Comparison of ENCODE assay signal across 23 mouse cellular contexts in the genomic region with DNA sequence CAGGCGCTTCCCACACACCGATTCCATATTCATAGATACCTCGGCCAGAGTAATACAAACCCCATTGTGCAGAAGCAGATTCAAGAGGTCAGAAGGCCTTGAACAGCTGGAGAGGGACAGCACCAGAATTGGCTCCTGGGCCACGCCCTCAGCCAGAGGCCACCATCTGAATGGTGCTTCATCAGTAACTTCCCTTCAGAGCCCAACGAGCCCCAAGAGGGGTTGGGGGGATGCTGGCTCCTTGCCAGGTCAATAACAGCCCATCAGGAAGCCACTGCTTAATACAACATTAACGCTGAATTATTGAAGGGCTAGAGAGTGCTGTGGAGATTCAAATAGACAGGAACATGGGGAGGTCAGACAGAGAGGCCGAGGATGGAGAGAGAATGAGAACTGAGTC.
DNase-seq lines count a peak whose midpoint lies in the region; ATAC-seq lines count a peak whose summit lies in the region.
"Had no signal": no experiment of that assay in that cellular context is flagged by ENCODE, and none has a peak within 500 bp of the region (broad histone marks: within the 10 kb centered on the region; RNA-seq: fewer than 3 reads in every experiment).

No protein-coding gene starts in this region.

- H3K9me3 ChIP-seq in kidney, embryonic 16.5 days (ENCODE audit: low read length): no peaks in the 10 kb centered on the region
- no peaks in the 10 kb centered on the region for H3K9me3 ChIP-seq in midbrain, embryonic 14.5 days (ENCODE audit: control insufficient read depth, low read length)
- no peaks in the 10 kb centered on the region for H3K9me3 ChIP-seq in midbrain, embryonic 16.5 days (replicated peaks; ENCODE audit: control insufficient read depth, low read length, poor library complexity, severe bottlenecking)
- H3K9me3 ChIP-seq: embryonic facial prominence, embryonic 13.5 days; forebrain, embryonic 12.5 days; hindbrain, embryonic 12.5 days; hindbrain, embryonic 15.5 days had no signal

- H3K36me3 ChIP-seq in kidney, embryonic 16.5 days (ENCODE audit: insufficient read depth, low read length): no peaks in the 10 kb centered on the region
- H3K36me3 ChIP-seq in midbrain, embryonic 14.5 days (ENCODE audit: control insufficient read depth, insufficient read depth, low read length): no peaks in the 10 kb centered on the region
- H3K36me3 ChIP-seq in midbrain, embryonic 16.5 days (ENCODE audit: control insufficient read depth, insufficient read depth, low read length): no peaks in the 10 kb centered on the region
- H3K36me3 ChIP-seq: embryonic facial prominence, embryonic 13.5 days; forebrain, embryonic 12.5 days; hindbrain, embryonic 12.5 days; hindbrain, embryonic 15.5 days had no signal

- 51% methylated on average over 7 of the region's 7 CpGs for WGBS in kidney, embryonic 16.5 days
- 47% methylated on average over 7 of the region's 7 CpGs for WGBS in midbrain, embryonic 14.5 days
- 46% methylated on average over 7 of the region's 7 CpGs for WGBS in midbrain, embryonic 16.5 days

- no peak overlapping the region for H3K9ac ChIP-seq in kidney, embryonic 16.5 days (replicated peaks; ENCODE audit: low read length)
- no peak overlapping the region for H3K9ac ChIP-seq in midbrain, embryonic 14.5 days (replicated peaks; ENCODE audit: low read length)
- H3K9ac ChIP-seq in midbrain, embryonic 16.5 days (ENCODE audit: low read depth, low read length): no peak overlapping the region
- H3K9ac ChIP-seq: embryonic facial prominence, embryonic 13.5 days; forebrain, embryonic 12.5 days; hindbrain, embryonic 12.5 days; hindbrain, embryonic 15.5 days had no signal

- H3K4me1 ChIP-seq in kidney, embryonic 16.5 days (ENCODE audit: insufficient read depth, low read length): peaks cover 15% of the 10 kb centered on the region; the same call in 1 of the 2 replicates
- H3K4me1 ChIP-seq in midbrain, embryonic 14.5 days (ENCODE audit: control insufficient read depth, insufficient read depth, low read length): peaks cover 11% of the 10 kb centered on the region
- H3K4me1 ChIP-seq in midbrain, embryonic 16.5 days (ENCODE audit: control insufficient read depth, insufficient read depth, low read length): peaks cover 6% of the 10 kb centered on the region

- H3K27me3 ChIP-seq in kidney, embryonic 16.5 days (ENCODE audit: insufficient read depth, low read length): peaks cover 8% of the 10 kb centered on the region
- no peaks in the 10 kb centered on the region for H3K27me3 ChIP-seq in midbrain, embryonic 14.5 days (ENCODE audit: control insufficient read depth, insufficient read depth, low read length)
- no peaks in the 10 kb centered on the region; the same call in 1 of the 2 replicates for H3K27me3 ChIP-seq in midbrain, embryonic 16.5 days (ENCODE audit: control insufficient read depth, insufficient read depth, low read depth, low read length)
- H3K27me3 ChIP-seq: embryonic facial prominence, embryonic 13.5 days; hindbrain, embryonic 12.5 days; hindbrain, embryonic 15.5 days had no signal

- H3K4me2 ChIP-seq in kidney, embryonic 16.5 days (replicated peaks; ENCODE audit: low read depth, low read length): no peak overlapping the region
- H3K4me2 ChIP-seq in midbrain, embryonic 14.5 days (ENCODE audit: low read length): no peak overlapping the region
- no peak overlapping the region for H3K4me2 ChIP-seq in midbrain, embryonic 16.5 days (ENCODE audit: low read length)
- H3K4me2 ChIP-seq: embryonic facial prominence, embryonic 13.5 days; forebrain, embryonic 12.5 days; heart, embryonic 11.5 days; hindbrain, embryonic 12.5 days; hindbrain, embryonic 15.5 days had no signal

- no peak overlapping the region for H3K4me3 ChIP-seq in kidney, embryonic 16.5 days (ENCODE audit: low read length)
- H3K4me3 ChIP-seq in midbrain, embryonic 14.5 days (replicated peaks; ENCODE audit: low read depth, low read length): no peak overlapping the region
- no peak overlapping the region for H3K4me3 ChIP-seq in midbrain, embryonic 16.5 days (ENCODE audit: low read depth, low read length)
- H3K4me3 ChIP-seq: embryonic facial prominence, embryonic 13.5 days; erythroblast, embryonic 14.5 days; forebrain, embryonic 12.5 days; gastrocnemius, adult 2 months; hindbrain, embryonic 12.5 days; hindbrain, embryonic 15.5 days had no signal

- no peak overlapping the region for H3K27ac ChIP-seq in kidney, embryonic 16.5 days (ENCODE audit: low read length)
- H3K27ac ChIP-seq in midbrain, embryonic 14.5 days (replicated peaks; ENCODE audit: low read depth, low read length): no peak overlapping the region
- no peak overlapping the region for H3K27ac ChIP-seq in midbrain, embryonic 16.5 days (ENCODE audit: low read length)
- H3K27ac ChIP-seq: embryonic facial prominence, embryonic 13.5 days; forebrain, embryonic 12.5 days; gastrocnemius, adult 2 months; hindbrain, embryonic 12.5 days; hindbrain, embryonic 15.5 days had no signal

- no peak for ATAC-seq in kidney, embryonic 16.5 days (ENCODE audit: low FRiP score, low TSS enrichment)
- no peak for ATAC-seq in midbrain, embryonic 14.5 days (ENCODE audit: low FRiP score, low TSS enrichment)
- no peak for ATAC-seq in midbrain, embryonic 16.5 days
- ATAC-seq: forebrain, embryonic 16.5 days had no signal

- DNase-seq in kidney, postnatal 10 days: peak; percentile 64
- DNase-seq in midbrain, embryonic 14.5 days: peak; percentile 18
- peak; percentile 39 for DNase-seq in retina, embryonic 14.5 days (ENCODE audit: low spot score)
- DNase-seq in retina, postnatal 1 day: no peak
- DNase-seq in mesoderm, embryonic 11.5 days (ENCODE audit: low read depth, low spot score): peak; percentile 60
- DNase-seq in cerebellum, adult 18-20 months: no peak
- DNase-seq: adrenal gland, postnatal 10 days; adrenal gland, postnatal 36 days; cerebellum, adult 2 months; cerebellum, adult 9-11 months; cerebellum, postnatal 25 days; gastrocnemius, adult 2 months; gastrocnemius, postnatal 14 days; heart, adult 11 months had no signal

Comparison
In these comparisons a context has a peak if more than half of its experiments do, and no peak if none do; other contexts are left out.
1. DNase-seq: peak in kidney, postnatal 10 days (single experiment), midbrain, embryonic 14.5 days (single experiment), retina, embryonic 14.5 days (single experiment) and mesoderm, embryonic 11.5 days (single experiment); none in retina, postnatal 1 day (single experiment) and cerebellum, adult 18-20 months (0 of 2).